Mouse (Mus musculus) retina, postnatal 1 day (tissue): ENCODE data around the gene Ablim2.
A peak's percentile ranks its signal among the peaks of the same experiment; 100 is the strongest.

ENCODE experiments used
- DNase-seq: peaks from one replicate; pipeline ENCODE4 v3.0.0-alpha.2; 2012

Gene Ablim2

GRCm38 (mm10) chr5:35739536-35740278 lies 18.0 kb upstream of the Ablim2 start, which contains the start of gene Sh3tc1:
Gene Sh3tc1, minus strand, starts transcription at chr5:35739987.
- DNase-seq = no peak

- no peak for DNase-seq
These were observed 17.0 kb upstream of the Ablim2 start for GRCm38 (mm10) chr5:35740716-35741115.

GRCm38 (mm10) chr5:35741225-35741820 lies 16.4 kb upstream of the Ablim2 start:
- DNase-seq = no peak

GRCm38 (mm10) chr5:35743238-35743951 lies 14.3 kb upstream of the Ablim2 start:
- DNase-seq = peak; percentile 62

GRCm38 (mm10) chr5:35743990-35744722 lies 13.5 kb upstream of the Ablim2 start:
- DNase-seq = no peak

- DNase-seq = no peak
These were observed 12.3 kb upstream of the Ablim2 start for GRCm38 (mm10) chr5:35745406-35745805.

- DNase-seq = peak; percentile 72
These were observed 10.8 kb upstream of the Ablim2 start for GRCm38 (mm10) chr5:35746910-35747309.

GRCm38 (mm10) chr5:35749416-35749815 lies 8.3 kb upstream of the Ablim2 start:
- DNase-seq = no peak

GRCm38 (mm10) chr5:35750026-35750425 lies 7.7 kb upstream of the Ablim2 start:
- no peak for DNase-seq

GRCm38 (mm10) chr5:35751016-35751415 lies 6.7 kb upstream of the Ablim2 start:
- no peak for DNase-seq

- DNase-seq = peak; percentile 85
These were observed 2.4 kb upstream of the Ablim2 start for GRCm38 (mm10) chr5:35755131-35755733.

- no peak for DNase-seq
These were observed 1.7 kb upstream of the Ablim2 start for GRCm38 (mm10) chr5:35756020-35756419.

- peak; percentile 59 for DNase-seq
These were observed 562 bp upstream of the Ablim2 start for GRCm38 (mm10) chr5:35756997-35757638.

- no peak for DNase-seq
These were observed 687 bp downstream of the Ablim2 start for GRCm38 (mm10) chr5:35758081-35759053.

- no peak for DNase-seq
These were observed 3.6 kb downstream of the Ablim2 start for GRCm38 (mm10) chr5:35761323-35761722.

GRCm38 (mm10) chr5:35762388-35762787 lies 4.7 kb downstream of the Ablim2 start:
- peak; percentile 36 for DNase-seq

- DNase-seq = no peak
These were observed 5.2 kb downstream of the Ablim2 start for GRCm38 (mm10) chr5:35762850-35763249.

- DNase-seq = no peak
These were observed 8.2 kb downstream of the Ablim2 start for GRCm38 (mm10) chr5:35765909-35766308.

- no peak for DNase-seq
These were observed 10.8 kb downstream of the Ablim2 start for GRCm38 (mm10) chr5:35768525-35768924.

- DNase-seq = no peak
These were observed 11.3 kb downstream of the Ablim2 start for GRCm38 (mm10) chr5:35768997-35769396.

- no peak for DNase-seq
These were observed 12.6 kb downstream of the Ablim2 start for GRCm38 (mm10) chr5:35770246-35770645.
